Comparison of ENCODE assay signal across 15 mouse cellular contexts in genomic region chr10:54254874-54255641, GRCm38 (mm10).
"Had no signal": no experiment of that assay in that cellular context is flagged by ENCODE, and none has a peak within 500 bp of the region (broad histone marks: within the 10 kb centered on the region; RNA-seq: fewer than 3 reads in every experiment).

No protein-coding gene starts in this region.

- ATAC-seq: hindbrain, postnatal 0 days; intestine, embryonic 16.5 days; liver, embryonic 12.5 days had no signal

- DNase-seq: gastrocnemius, postnatal 14 days; gastrocnemius, postnatal 36 days; heart, adult 11 months; heart, adult 2 months; heart, postnatal 14 days; heart, postnatal 36 days; kidney, adult 11 months; kidney, adult 2 months; kidney, adult 9 months; kidney, postnatal 25 days; kidney, postnatal 4 days; left cerebral cortex, postnatal 4 days had no signal
